Mouse (Mus musculus): Measurements from ENCODE around the gene Hoxc12.
A peak's percentile ranks its signal among the peaks of the same experiment; 100 is the strongest.

Hoxc12 gene

DNA sequence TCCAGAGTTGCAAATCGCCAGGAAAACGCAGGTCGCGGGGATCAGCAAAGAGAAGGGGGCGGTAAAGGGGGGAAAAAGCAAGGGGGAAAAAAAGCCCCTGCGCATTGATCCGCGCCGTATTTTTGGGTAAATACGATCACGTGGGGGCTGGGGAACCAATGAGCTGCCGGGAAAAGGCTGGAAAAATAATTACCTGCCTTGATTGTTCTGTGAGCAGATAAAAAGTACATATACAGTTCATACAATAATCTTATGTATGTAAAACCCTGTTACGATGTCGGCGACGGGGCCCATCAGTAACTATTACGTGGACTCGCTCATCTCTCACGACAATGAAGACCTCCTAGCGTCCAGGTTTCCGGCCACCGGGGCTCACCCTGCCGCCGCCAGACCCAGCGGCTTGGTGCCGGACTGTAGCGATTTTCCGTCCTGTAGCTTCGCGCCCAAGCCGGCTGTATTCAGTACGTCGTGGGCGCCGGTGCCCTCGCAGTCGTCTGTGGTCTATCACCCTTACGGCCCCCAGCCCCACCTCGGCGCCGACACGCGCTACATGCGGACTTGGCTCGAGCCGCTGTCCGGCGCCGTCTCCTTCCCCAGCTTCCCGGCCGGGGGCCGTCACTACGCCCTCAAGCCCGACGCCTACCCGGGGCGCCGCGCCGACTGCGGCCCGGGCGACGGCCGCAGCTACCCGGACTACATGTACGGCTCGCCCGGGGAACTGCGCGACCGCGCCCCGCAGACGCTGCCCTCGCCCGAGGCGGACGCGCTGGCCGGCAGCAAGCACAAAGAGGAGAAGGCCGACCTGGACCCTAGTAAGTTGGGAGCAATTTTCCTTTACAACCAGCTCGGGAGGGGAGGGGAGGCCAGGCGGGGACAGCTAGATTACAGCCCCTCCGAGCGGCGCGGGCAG lies 45.1 kb downstream of the Hoxc12 start:
- DNase-seq (ENCODE audit: low read depth), result peak; percentile 65

DNA sequence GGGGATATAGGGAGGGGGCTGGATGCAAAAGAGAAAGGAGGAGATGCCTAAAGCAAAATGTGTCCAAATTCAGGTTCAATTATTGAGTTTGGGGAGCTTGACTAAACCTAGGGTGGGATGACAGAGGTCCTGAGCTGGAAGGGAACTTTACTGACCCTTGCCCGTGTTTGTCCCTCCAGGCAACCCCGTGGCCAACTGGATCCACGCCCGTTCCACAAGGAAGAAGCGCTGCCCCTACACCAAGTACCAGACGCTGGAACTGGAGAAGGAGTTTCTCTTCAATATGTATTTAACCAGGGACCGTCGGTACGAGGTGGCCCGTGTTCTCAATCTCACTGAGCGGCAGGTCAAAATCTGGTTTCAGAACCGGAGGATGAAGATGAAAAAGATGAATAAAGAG lies 47.2 kb downstream of the Hoxc12 start:
- DNase-seq (ENCODE audit: low read depth), result no peak

DNA sequence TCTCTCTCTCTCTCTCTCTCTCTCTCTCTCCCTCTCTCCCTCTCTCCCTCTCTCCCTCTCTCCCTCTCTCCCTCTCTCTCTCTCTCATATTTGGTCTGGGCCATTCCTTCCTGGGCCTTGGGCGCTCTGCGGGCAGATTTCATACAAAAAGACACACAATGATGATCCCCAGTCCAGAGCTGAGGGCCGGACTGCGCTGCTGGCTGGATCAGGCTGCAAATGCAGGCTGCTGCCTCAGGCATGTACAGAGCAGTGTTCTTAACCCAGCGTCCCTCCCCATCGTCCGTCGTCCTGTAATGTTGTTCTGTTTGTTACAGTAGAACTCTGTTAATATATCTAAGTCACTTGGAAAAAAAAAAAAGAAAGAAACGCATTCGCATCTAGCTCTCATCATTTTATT lies 48.0 kb downstream of the Hoxc12 start:
- no peak for DNase-seq (ENCODE audit: low read depth)

DNA sequence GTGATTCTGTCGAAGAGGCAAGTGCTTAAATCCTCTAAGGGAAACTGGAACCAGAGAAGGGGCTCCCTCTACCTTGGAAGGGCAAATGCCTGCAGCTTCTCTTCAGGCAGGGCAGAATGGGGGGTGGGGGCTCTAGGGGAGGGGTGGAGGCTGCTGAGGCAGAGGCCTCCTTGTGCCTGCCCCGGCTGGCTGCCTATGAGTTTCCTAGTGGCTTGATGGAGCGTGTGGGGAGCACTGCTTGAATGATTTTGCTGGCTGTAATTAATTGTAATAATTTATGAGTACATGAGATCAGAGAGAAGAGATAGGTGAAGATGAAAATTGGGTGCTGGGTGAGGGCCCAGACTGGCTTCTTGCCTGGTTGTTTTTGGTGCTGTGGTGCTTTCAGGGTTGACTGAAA lies 48.4 kb downstream of the Hoxc12 start:
- DNase-seq (ENCODE audit: low read depth), result no peak

DNA sequence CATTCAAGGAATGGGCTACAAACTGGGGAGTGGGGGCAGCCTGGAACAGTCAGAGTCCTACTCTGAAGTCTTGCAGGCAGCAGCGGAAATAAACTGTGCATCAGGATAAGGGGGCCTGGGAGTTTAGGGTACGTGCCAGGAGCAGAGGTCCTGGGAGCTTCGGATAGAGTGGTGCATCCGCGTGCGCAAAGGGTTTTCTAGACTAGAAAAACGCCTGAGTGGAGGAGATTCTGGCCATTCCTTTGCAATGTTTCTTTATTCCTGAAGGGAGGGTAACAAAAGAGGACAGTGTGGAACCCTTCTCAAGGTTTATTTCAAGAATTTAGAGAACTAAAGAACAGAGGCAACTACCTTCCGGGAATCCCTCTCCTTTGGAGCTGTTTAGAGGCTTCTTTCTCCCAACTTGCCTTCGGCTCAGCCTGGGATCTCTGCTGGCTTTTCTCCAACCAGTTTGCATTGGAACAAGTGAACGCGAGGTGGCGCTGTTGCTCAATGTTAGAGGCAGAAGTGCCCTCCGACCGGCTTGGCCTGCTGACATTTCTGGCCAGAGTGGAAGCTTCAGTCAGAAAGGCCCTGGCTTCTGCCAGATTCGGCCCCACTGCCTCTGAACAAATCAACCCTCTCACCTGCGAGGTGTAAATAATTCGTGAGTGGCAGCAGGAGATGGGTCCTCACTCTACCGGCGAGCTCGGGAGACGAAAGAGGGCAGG lies 50.7 kb downstream of the Hoxc12 start:
- DNase-seq (ENCODE audit: low read depth), result peak; percentile 96

GRCm38 (mm10) chr15:102988078-102988477 lies 51.5 kb downstream of the Hoxc12 start:
- no peak for DNase-seq (ENCODE audit: low read depth)

Data from NIH3T3 (cell line).